Mouse (Mus musculus): ENCODE results near the gene Plch2. TPM values are rescaled to one million over a fixed set of nuclear protein-coding genes. Genes with fewer than 3 reads are reported as not detected.
A peak's percentile ranks its signal among the peaks of the same experiment; 100 is the strongest.

Plch2 gene
- polyA plus RNA-seq, 1 experiment from 2014 or later: 23.0 TPM

- H3K27ac ChIP-seq: no peak overlapping the region
- 89% methylated on average over 11 of the region's 11 CpGs for WGBS
- no peaks in the 10 kb centered on the region for H3K9me3 ChIP-seq
- no peak overlapping the region for H3K4me3 ChIP-seq
- peaks cover 60% of the 10 kb centered on the region for H3K36me3 ChIP-seq (replicated peaks)
- no peaks in the 10 kb centered on the region for H3K27me3 ChIP-seq (replicated peaks)
- no peak overlapping the region for H3K9ac ChIP-seq
- ATAC-seq (replicated peaks): no peak
- H3K4me2 ChIP-seq: no peak overlapping the region
- H3K4me1 ChIP-seq: no peaks in the 10 kb centered on the region
Measured at GRCm38 (mm10) chr4:154974163-154974611, 82.4 kb downstream of the Plch2 start.

- no peak for ATAC-seq (replicated peaks)
- H3K9ac ChIP-seq: no peak overlapping the region
- WGBS: 97% methylated on average over 12 of the region's 12 CpGs
- no peak overlapping the region for H3K4me2 ChIP-seq
- H3K27me3 ChIP-seq (replicated peaks): no peaks in the 10 kb centered on the region
- H3K4me1 ChIP-seq: no peaks in the 10 kb centered on the region
- no peak overlapping the region for H3K27ac ChIP-seq
- H3K9me3 ChIP-seq: no peaks in the 10 kb centered on the region
- peaks cover 62% of the 10 kb centered on the region for H3K36me3 ChIP-seq (replicated peaks)
- no peak overlapping the region for H3K4me3 ChIP-seq
Measured at GRCm38 (mm10) chr4:154972546-154972945, 84.0 kb downstream of the Plch2 start.

- Histone ChIP-seq H3K4me1 (peaks cover 36% of the 10 kb centered on the region), H3K27me3 (replicated peaks) (no peaks in the 10 kb centered on the region), H3K4me2 (no peak overlapping the region), H3K36me3 (replicated peaks) (peaks cover 32% of the 10 kb centered on the region), H3K9me3 (no peaks in the 10 kb centered on the region), H3K4me3 (no peak overlapping the region), H3K9ac (no peak overlapping the region), H3K27ac (no peak overlapping the region)
- 59% methylated on average over 5 of the region's 5 CpGs for WGBS
- no peak for ATAC-seq (replicated peaks)
Measured at GRCm38 (mm10) chr4:154967173-154967572, 89.4 kb downstream of the Plch2 start.

GRCm38 (mm10) chr4:154965856-154966255 lies 90.7 kb downstream of the Plch2 start:
- Histone ChIP-seq H3K4me3 (0 out of 2 replicates have a peak overlapping the region, but pooled peaks have one; percentile 82), H3K36me3 (replicated peaks) (peaks cover 19% of the 10 kb centered on the region), H3K9ac (0 out of 2 replicates have a peak overlapping the region, but pooled peaks have one; percentile 81), H3K9me3 (no peaks in the 10 kb centered on the region), H3K4me2 (peak overlapping the region; percentile 71), H3K27ac (no peak overlapping the region), H3K4me1 (peaks cover 49% of the 10 kb centered on the region), H3K27me3 (replicated peaks) (no peaks in the 10 kb centered on the region)
- 55% methylated on average over 3 of the region's 3 CpGs for WGBS
- no peak for ATAC-seq (replicated peaks)

GRCm38 (mm10) chr4:154964581-154965235 lies 91.9 kb downstream of the Plch2 start:
- H3K9me3 ChIP-seq: no peaks in the 10 kb centered on the region
- peak overlapping the region; percentile 81 for H3K9ac ChIP-seq
- ATAC-seq (replicated peaks): peak; percentile 1
- peaks cover 57% of the 10 kb centered on the region for H3K4me1 ChIP-seq
- H3K36me3 ChIP-seq (replicated peaks): peaks cover 7% of the 10 kb centered on the region; the same call in 1 of the 2 replicates
- under 1% methylated on average over 36 of the region's 36 CpGs for WGBS
- H3K27ac ChIP-seq: peak overlapping the region; percentile 97
- no peaks in the 10 kb centered on the region for H3K27me3 ChIP-seq (replicated peaks)
- H3K4me2 ChIP-seq: peak overlapping the region; percentile 71
- H3K4me3 ChIP-seq: peak overlapping the region; percentile 82

- peak; percentile 94 for ATAC-seq (replicated peaks)
- Histone ChIP-seq H3K9me3 (no peaks in the 10 kb centered on the region), H3K36me3 (replicated peaks) (0 out of 2 replicates have a peak, but pooled peaks cover under 1% of the 10 kb centered on the region), H3K4me1 (peaks cover 64% of the 10 kb centered on the region), H3K9ac (peak within 1 kb of the TSS; percentile 81), H3K27me3 (replicated peaks) (no peaks in the 10 kb centered on the region), H3K4me3 (peak within 1 kb of the TSS; percentile 82), H3K27ac (peak within 1 kb of the TSS; percentile 97), H3K4me2 (peak within 1 kb of the TSS; percentile 71)
- under 1% methylated on average over 66 of the region's 66 CpGs for WGBS
Measured at GRCm38 (mm10) chr4:154963901-154964580, 92.5 kb downstream of the Plch2 start, which contains the start of gene Pank4. TSS of gene Pank4 (plus strand) at chr4:154964123.

GRCm38 (mm10) chr4:154963190-154963836 lies 93.3 kb downstream of the Plch2 start:
- H3K4me3 ChIP-seq: peak overlapping the region; percentile 82
- no peaks in the 10 kb centered on the region for H3K36me3 ChIP-seq (replicated peaks)
- peak overlapping the region; percentile 81 for H3K9ac ChIP-seq
- H3K4me2 ChIP-seq: peak overlapping the region; percentile 71
- ATAC-seq (replicated peaks): no peak
- H3K4me1 ChIP-seq: peaks cover 71% of the 10 kb centered on the region
- no peaks in the 10 kb centered on the region for H3K9me3 ChIP-seq
- no peaks in the 10 kb centered on the region for H3K27me3 ChIP-seq (replicated peaks)
- WGBS: 8% methylated on average over 11 of the region's 11 CpGs
- H3K27ac ChIP-seq: peak overlapping the region; percentile 97

- no peak for ATAC-seq (replicated peaks)
- 25% methylated on average over 7 of the region's 7 CpGs for WGBS
Measured at GRCm38 (mm10) chr4:154962683-154963082, 93.9 kb downstream of the Plch2 start.

GRCm38 (mm10) chr4:154961911-154962310 lies 94.7 kb downstream of the Plch2 start:
- peak overlapping the region; percentile 81 for H3K9ac ChIP-seq
- H3K27me3 ChIP-seq (replicated peaks): no peaks in the 10 kb centered on the region
- no peak for ATAC-seq (replicated peaks)
- WGBS: 4% methylated on average over 13 of the region's 13 CpGs
- no peaks in the 10 kb centered on the region for H3K9me3 ChIP-seq
- H3K4me3 ChIP-seq: peak overlapping the region; percentile 82
- H3K36me3 ChIP-seq (replicated peaks): no peaks in the 10 kb centered on the region
- H3K27ac ChIP-seq: peak overlapping the region; percentile 97
- H3K4me1 ChIP-seq: peaks cover 83% of the 10 kb centered on the region
- peak overlapping the region; percentile 71 for H3K4me2 ChIP-seq

More at GRCm38 (mm10) chr4:154962683-154963082, 93.9 kb downstream of the Plch2 start:
- Histone ChIP-seq H3K4me1 (peaks cover 77% of the 10 kb centered on the region), H3K27me3 (replicated peaks) (no peaks in the 10 kb centered on the region), H3K9me3 (no peaks in the 10 kb centered on the region), H3K36me3 (replicated peaks) (no peaks in the 10 kb centered on the region), H3K4me3 (peak overlapping the region; percentile 82), H3K27ac (peak overlapping the region; percentile 97), H3K4me2 (peak overlapping the region; percentile 71), H3K9ac (peak overlapping the region; percentile 81)

GRCm38 (mm10) chr4:154961226-154961738 lies 95.3 kb downstream of the Plch2 start:
- H3K27ac ChIP-seq: peak overlapping the region; percentile 97
- no peaks in the 10 kb centered on the region for H3K9me3 ChIP-seq
- no peak for ATAC-seq (replicated peaks)
- peak overlapping the region; percentile 81 for H3K9ac ChIP-seq
- H3K4me3 ChIP-seq: peak overlapping the region; percentile 82
- under 1% methylated on average over 47 of the region's 47 CpGs for whole genome bisulfite sequencing
- peak overlapping the region; percentile 71 for H3K4me2 ChIP-seq
- H3K4me1 ChIP-seq: peaks cover 81% of the 10 kb centered on the region
- H3K36me3 ChIP-seq (replicated peaks): no peaks in the 10 kb centered on the region
- H3K27me3 ChIP-seq (replicated peaks): no peaks in the 10 kb centered on the region

GRCm38 (mm10) chr4:154960690-154961225 lies 95.8 kb downstream of the Plch2 start, which contains the start of gene Hes5:
TSS of gene Hes5 (plus strand) at chr4:154960923.
- Histone ChIP-seq H3K9ac (peak within 1 kb of the TSS; percentile 81), H3K27me3 (replicated peaks) (no peaks in the 10 kb centered on the region), H3K4me1 (peaks cover 75% of the 10 kb centered on the region), H3K36me3 (replicated peaks) (no peaks in the 10 kb centered on the region), H3K4me2 (peak within 1 kb of the TSS; percentile 71), H3K4me3 (peak within 1 kb of the TSS; percentile 82), H3K27ac (peak within 1 kb of the TSS; percentile 97), H3K9me3 (no peaks in the 10 kb centered on the region)
- ATAC-seq (replicated peaks): peak; percentile 20
- under 1% methylated on average over 65 of the region's 65 CpGs for WGBS
